Mouse (Mus musculus) kidney, postnatal 4 days (tissue): ENCODE results near the gene Arhgap17.

Experiments used
- DNase-seq, 2 experiments: peaks; one replicate each; pipeline ENCODE4 v3.0.0; 2021; ENCODE audit warnings: mixed read lengths in 2 of 2

Gene Arhgap17

GRCm38 (mm10) chr7:123369759-123370481, at the start of gene Arhgap17, which contains the start of gene Lcmt1:
Arhgap17 (minus strand) TSS chr7:123369915.
Lcmt1 (plus strand) TSS chr7:123369784.
- DNase-seq: peak; percentile 98 to 99

GRCm38 (mm10) chr7:123417661-123418060, 47.9 kb upstream of the Arhgap17 start:
- DNase-seq: no peak

GRCm38 (mm10) chr7:123416803-123417202, 47.1 kb upstream of the Arhgap17 start:
- no peak for DNase-seq

GRCm38 (mm10) chr7:123412143-123412542, 42.4 kb upstream of the Arhgap17 start:
- no peak for DNase-seq

- DNase-seq: no peak
These were observed 41.4 kb upstream of the Arhgap17 start for GRCm38 (mm10) chr7:123411109-123411508.

GRCm38 (mm10) chr7:123410502-123410901, 40.8 kb upstream of the Arhgap17 start:
- DNase-seq: no peak

GRCm38 (mm10) chr7:123406988-123407387, 37.3 kb upstream of the Arhgap17 start:
- no peak for DNase-seq

- no peak for DNase-seq
These were observed 35.9 kb upstream of the Arhgap17 start for GRCm38 (mm10) chr7:123405619-123406018.

- no peak for DNase-seq
These were observed 34.5 kb upstream of the Arhgap17 start for GRCm38 (mm10) chr7:123404198-123404597.

GRCm38 (mm10) chr7:123401121-123401520, 31.4 kb upstream of the Arhgap17 start:
- DNase-seq: no peak

- no peak for DNase-seq
These were observed 29.6 kb upstream of the Arhgap17 start for GRCm38 (mm10) chr7:123399286-123399685.

GRCm38 (mm10) chr7:123398828-123399227, 29.1 kb upstream of the Arhgap17 start:
- peak; percentile 52 to 68 for DNase-seq

GRCm38 (mm10) chr7:123397931-123398330, 28.2 kb upstream of the Arhgap17 start:
- DNase-seq: no peak

- no peak for DNase-seq
These were observed 27.7 kb upstream of the Arhgap17 start for GRCm38 (mm10) chr7:123397369-123397768.

GRCm38 (mm10) chr7:123396900-123397299, 27.2 kb upstream of the Arhgap17 start:
- DNase-seq: no peak

- no peak for DNase-seq
These were observed 24.6 kb upstream of the Arhgap17 start for GRCm38 (mm10) chr7:123394271-123394670.

GRCm38 (mm10) chr7:123389686-123390280, 20.1 kb upstream of the Arhgap17 start:
- no peak for DNase-seq

GRCm38 (mm10) chr7:123385693-123386407, 16.1 kb upstream of the Arhgap17 start:
- DNase-seq: peak; percentile 19 to 44

- DNase-seq: peak; percentile 95 to 97
These were observed 8.0 kb upstream of the Arhgap17 start for GRCm38 (mm10) chr7:123377443-123378400.

GRCm38 (mm10) chr7:123371501-123371900, 1.8 kb upstream of the Arhgap17 start:
- DNase-seq: peak; percentile 24 to 52

- DNase-seq: no peak
These were observed 985 bp upstream of the Arhgap17 start for GRCm38 (mm10) chr7:123370700-123371099.
